Mouse (Mus musculus) heart, embryonic 15.5 days (tissue): Measurements from ENCODE around the gene Zmym6. TPM values are rescaled to one million over a fixed set of nuclear protein-coding genes. Genes with fewer than 3 reads are reported as not detected.
A peak's percentile ranks its signal among the peaks of the same experiment; 100 is the strongest.

Experiments
- ATAC-seq: fragments of 200-750 bp; cut with Nextera tagmentation; replicated peaks from 2 replicates; pipeline ENCODE4 v1.8.0; 2017; ENCODE audit warnings: low read depth, moderate TSS enrichment; ENCODE audit not compliant: insufficient number of reproducible peaks, insufficient read depth, low FRiP score
- H3K27ac ChIP-seq: fragments of 300-500 bp; sonication (generic); 2 replicates; pipeline ENCODE4 v1.5.1; 2015; ENCODE audit warnings: mild to moderate bottlenecking, inconsistent platforms
- H3K27me3 ChIP-seq: fragments of 300-500 bp; sonication (generic); 2 replicates; pipeline ENCODE4 v1.6.1; 2015; ENCODE audit warnings: inconsistent platforms
- H3K36me3 ChIP-seq: fragments of 300-500 bp; sonication (generic); 2 replicates; pipeline ENCODE4 v1.6.1; 2015; ENCODE audit warnings: mild to moderate bottlenecking, inconsistent platforms
- H3K4me1 ChIP-seq: fragments of 300-500 bp; sonication (generic); replicated peaks from 2 replicates; pipeline ENCODE4 v1.6.1; 2015; ENCODE audit warnings: inconsistent platforms
- H3K4me2 ChIP-seq: fragments of 300-500 bp; sonication (generic); 2 replicates; pipeline ENCODE4 v1.6.1; 2015; ENCODE audit warnings: inconsistent platforms, mild to moderate bottlenecking, moderate library complexity
- H3K4me3 ChIP-seq: fragments of 300-500 bp; sonication (generic); 2 replicates; pipeline ENCODE4 v1.5.1; 2015; ENCODE audit warnings: mild to moderate bottlenecking, inconsistent platforms
- H3K9ac ChIP-seq: fragments of 300-500 bp; sonication (generic); 2 replicates; pipeline ENCODE4 v1.6.1; 2015; ENCODE audit warnings: mild to moderate bottlenecking, inconsistent platforms
- H3K9me3 ChIP-seq: fragments of 300-500 bp; sonication (generic); replicated peaks from 2 replicates; pipeline ENCODE4 v1.6.1; 2016; ENCODE audit warnings: inconsistent platforms
- WGBS: fragments of 180-500 bp; shearing (Covaris S2); methylation state at CpG from one replicate; pipeline ENCODE4 v1.1.7; 2015; ENCODE audit warnings: mixed read lengths; 5-methylcytosine and 5-hydroxymethylcytosine counted together
- polyA plus RNA-seq: library from polyadenylated mRNA; unstranded; fragments of >200 nt; fragmentation: Nextera tagmentation; extraction: Ambion mirVana; gene quantifications from 2 replicates; pipeline ENCODE4 v1.2.1, GENCODE M21; 2015

Gene Zmym6
- polyA plus RNA-seq, 1 experiment from 2014 or later = 11.2 TPM

DNA sequence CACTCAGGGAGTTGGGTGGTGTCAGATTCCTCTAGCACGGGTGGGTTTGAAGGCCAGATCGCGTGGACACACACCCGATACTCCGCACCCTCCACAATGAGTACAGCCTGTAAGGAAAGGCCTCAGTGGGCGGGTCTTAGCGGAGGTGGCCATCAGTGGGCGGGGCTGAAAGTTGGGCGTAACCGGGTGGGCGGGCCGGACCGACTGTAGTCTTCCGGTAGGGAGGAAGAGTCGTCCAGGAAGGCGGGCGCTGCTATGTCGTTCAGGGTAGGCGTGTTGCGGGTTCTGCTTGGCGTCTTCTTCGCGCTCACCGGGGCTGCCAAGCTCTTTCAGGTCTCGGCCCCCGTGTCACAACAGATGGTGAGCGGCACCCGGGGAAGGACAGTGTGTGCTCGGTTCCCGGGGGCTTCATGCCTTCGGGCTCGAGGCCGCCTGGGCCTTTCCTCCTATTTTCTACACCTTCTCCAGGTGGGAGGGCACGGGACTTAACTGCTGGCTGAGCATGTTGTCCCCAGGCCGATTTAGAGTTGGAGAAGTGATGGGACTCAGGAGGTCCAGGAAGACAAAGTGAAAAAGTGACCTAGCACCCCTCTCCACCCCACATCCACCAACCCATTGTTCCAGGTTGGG is 48.8 kb downstream of the Zmym6 start:
- H3K4me1 ChIP-seq = peaks cover 8% of the 10 kb centered on the region; the same call in 1 of the 2 replicates
- H3K27ac ChIP-seq = 0 out of 2 replicates have a peak overlapping the region, but pooled peaks have one; percentile 13
- peak overlapping the region; percentile 70 for H3K4me3 ChIP-seq
- no peaks in the 10 kb centered on the region for H3K27me3 ChIP-seq
- peak overlapping the region; percentile 83 for H3K4me2 ChIP-seq
- H3K36me3 ChIP-seq = peaks cover 4% of the 10 kb centered on the region; the same call in 1 of the 2 replicates
- WGBS = 2% methylated on average over 35 of the region's 35 CpGs
- ATAC-seq = peak; percentile 97
- peak overlapping the region; percentile 76 for H3K9ac ChIP-seq
- no peaks in the 10 kb centered on the region for H3K9me3 ChIP-seq

GRCm38 (mm10) chr4:127134687-127135086 is 57.5 kb downstream of the Zmym6 start:
- Histone ChIP-seq H3K4me3 (no peak overlapping the region), H3K4me1 (no peaks in the 10 kb centered on the region), H3K27me3 (no peaks in the 10 kb centered on the region), H3K9me3 (no peaks in the 10 kb centered on the region), H3K4me2 (no peak overlapping the region), H3K27ac (no peak overlapping the region), H3K36me3 (no peaks in the 10 kb centered on the region), H3K9ac (no peak overlapping the region)
- no peak for ATAC-seq
- 43% methylated on average over 1 of the region's 1 CpGs for WGBS

DNA sequence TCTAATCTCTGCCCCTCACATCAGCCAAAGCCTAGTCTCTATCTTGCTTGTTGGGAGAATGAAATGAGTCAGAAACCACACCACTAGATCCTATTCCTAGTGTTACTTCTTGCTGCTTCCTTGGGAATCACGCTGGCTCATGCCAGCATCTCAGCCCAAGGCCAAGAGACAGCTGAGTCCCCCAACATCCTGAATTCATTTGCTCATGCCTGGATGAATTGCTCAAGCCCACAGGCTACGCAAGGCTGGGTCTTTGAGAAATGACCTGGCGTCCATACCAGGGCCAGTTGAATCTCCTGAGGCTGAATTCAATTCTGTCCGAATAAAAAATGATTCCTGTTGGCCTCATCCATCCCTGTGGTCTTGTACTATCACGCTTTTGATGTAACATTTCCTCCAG is 60.4 kb downstream of the Zmym6 start:
- Histone ChIP-seq H3K4me2 (no peak overlapping the region), H3K4me1 (no peaks in the 10 kb centered on the region), H3K36me3 (no peaks in the 10 kb centered on the region), H3K4me3 (no peak overlapping the region), H3K27ac (no peak overlapping the region), H3K9me3 (no peaks in the 10 kb centered on the region), H3K9ac (no peak overlapping the region), H3K27me3 (no peaks in the 10 kb centered on the region)
- WGBS = 72% methylated on average over 5 of the region's 5 CpGs
- no peak for ATAC-seq

GRCm38 (mm10) chr4:127138486-127138885 is 61.3 kb downstream of the Zmym6 start:
- no peaks in the 10 kb centered on the region for H3K27me3 ChIP-seq
- no peak for ATAC-seq
- no peaks in the 10 kb centered on the region for H3K9me3 ChIP-seq
- no peaks in the 10 kb centered on the region for H3K36me3 ChIP-seq
- H3K9ac ChIP-seq = no peak overlapping the region
- H3K4me2 ChIP-seq = no peak overlapping the region
- WGBS = 36% methylated on average over 6 of the region's 6 CpGs
- H3K27ac ChIP-seq = no peak overlapping the region
- no peaks in the 10 kb centered on the region for H3K4me1 ChIP-seq
- no peak overlapping the region for H3K4me3 ChIP-seq

- no peaks in the 10 kb centered on the region for H3K9me3 ChIP-seq
- no peak overlapping the region for H3K4me3 ChIP-seq
- no peak overlapping the region for H3K9ac ChIP-seq
- H3K27me3 ChIP-seq = peaks cover 7% of the 10 kb centered on the region; the same call in 1 of the 2 replicates
- no peak overlapping the region for H3K27ac ChIP-seq
- ATAC-seq = no peak
- H3K4me2 ChIP-seq = no peak overlapping the region
- H3K36me3 ChIP-seq = no peaks in the 10 kb centered on the region
- H3K4me1 ChIP-seq = no peaks in the 10 kb centered on the region
- 75% methylated on average over 13 of the region's 13 CpGs for WGBS
Observed at GRCm38 (mm10) chr4:127150031-127150430, 72.8 kb downstream of the Zmym6 start.

DNA sequence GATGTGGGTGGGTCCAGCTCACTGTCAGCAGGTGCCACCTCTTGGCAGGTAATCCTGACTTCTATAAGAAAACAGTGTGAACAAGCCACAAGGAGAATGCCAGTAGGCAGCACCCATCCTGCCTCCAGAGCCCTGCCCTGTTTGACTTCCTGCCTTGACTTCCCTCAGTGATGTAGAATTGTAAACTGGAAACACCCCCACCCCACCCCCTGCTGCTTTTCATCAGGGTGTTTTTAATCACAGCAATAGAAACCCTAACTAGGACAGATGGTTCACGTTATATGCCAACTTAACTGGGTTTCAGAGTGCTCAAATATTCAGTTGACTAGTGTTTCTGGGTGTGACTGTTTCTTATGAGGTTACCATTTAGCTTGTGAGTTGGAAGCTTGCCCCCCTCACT is 76.2 kb downstream of the Zmym6 start:
- Histone ChIP-seq H3K4me2 (no peak overlapping the region), H3K27me3 (peaks cover 7% of the 10 kb centered on the region; the same call in 1 of the 2 replicates), H3K4me1 (no peaks in the 10 kb centered on the region), H3K27ac (no peak overlapping the region), H3K36me3 (no peaks in the 10 kb centered on the region), H3K9me3 (no peaks in the 10 kb centered on the region), H3K4me3 (no peak overlapping the region), H3K9ac (no peak overlapping the region)
- ATAC-seq = no peak
- 54% methylated on average over 1 of the region's 1 CpGs for WGBS

DNA sequence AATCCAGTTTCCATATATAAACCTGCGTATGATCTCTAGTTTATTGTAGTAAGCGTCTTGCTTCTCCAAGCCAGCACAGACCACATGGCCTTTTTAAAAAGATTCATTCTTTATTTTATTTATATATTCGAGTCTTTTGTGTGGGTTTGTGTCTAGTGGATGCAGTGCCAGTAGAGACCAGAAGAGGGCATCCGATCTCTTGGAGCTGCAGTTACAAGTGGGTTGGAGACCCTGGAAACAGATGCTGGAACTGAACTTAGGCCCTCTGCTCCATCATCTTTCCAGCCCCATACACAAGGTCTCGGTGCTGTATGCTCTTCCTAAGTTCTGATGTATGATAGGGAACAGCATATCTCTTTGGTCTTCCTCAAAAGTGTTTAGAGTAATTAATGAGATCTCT is 78.6 kb downstream of the Zmym6 start:
- 56% methylated on average over 5 of the region's 5 CpGs for WGBS

DNA sequence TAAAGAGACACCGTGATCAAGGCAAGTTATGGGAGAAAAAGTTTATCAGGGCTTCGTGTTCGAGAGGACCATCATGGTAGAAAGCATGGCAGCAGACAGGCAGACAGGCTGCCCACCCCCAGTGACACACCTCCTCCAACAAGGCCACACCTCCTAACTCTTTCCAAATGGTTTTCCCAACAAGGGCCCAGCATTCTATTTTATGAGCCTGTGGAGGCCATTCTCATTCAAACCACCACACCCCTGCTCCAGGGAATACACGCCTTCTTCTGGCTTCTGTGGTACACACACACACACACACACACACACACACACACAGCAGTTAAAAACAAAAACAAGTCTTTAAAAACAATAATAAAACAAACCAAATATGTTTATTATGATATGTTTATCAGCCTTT is 80.6 kb downstream of the Zmym6 start:
- Histone ChIP-seq H3K27me3 (no peaks in the 10 kb centered on the region), H3K9me3 (no peaks in the 10 kb centered on the region), H3K9ac (no peak overlapping the region), H3K4me3 (no peak overlapping the region), H3K36me3 (no peaks in the 10 kb centered on the region), H3K4me1 (no peaks in the 10 kb centered on the region), H3K27ac (no peak overlapping the region), H3K4me2 (no peak overlapping the region)
- no peak for ATAC-seq
- WGBS = 80% methylated on average over 4 of the region's 4 CpGs

More for the DNA sequence above, 78.6 kb downstream of the Zmym6 start:
- Histone ChIP-seq H3K4me1 (no peaks in the 10 kb centered on the region), H3K9ac (no peak overlapping the region), H3K36me3 (no peaks in the 10 kb centered on the region), H3K9me3 (no peaks in the 10 kb centered on the region), H3K4me2 (no peak overlapping the region), H3K4me3 (no peak overlapping the region), H3K27ac (no peak overlapping the region), H3K27me3 (no peaks in the 10 kb centered on the region)
- no peak for ATAC-seq

GRCm38 (mm10) chr4:127163926-127164325 is 86.7 kb downstream of the Zmym6 start:
- Histone ChIP-seq H3K27me3 (peaks cover 39% of the 10 kb centered on the region), H3K9me3 (no peaks in the 10 kb centered on the region), H3K4me2 (no peak overlapping the region), H3K27ac (no peak overlapping the region), H3K4me3 (no peak overlapping the region), H3K36me3 (no peaks in the 10 kb centered on the region), H3K4me1 (peaks cover 11% of the 10 kb centered on the region), H3K9ac (no peak overlapping the region)
- WGBS = 53% methylated on average over 8 of the region's 8 CpGs
- ATAC-seq = no peak

DNA sequence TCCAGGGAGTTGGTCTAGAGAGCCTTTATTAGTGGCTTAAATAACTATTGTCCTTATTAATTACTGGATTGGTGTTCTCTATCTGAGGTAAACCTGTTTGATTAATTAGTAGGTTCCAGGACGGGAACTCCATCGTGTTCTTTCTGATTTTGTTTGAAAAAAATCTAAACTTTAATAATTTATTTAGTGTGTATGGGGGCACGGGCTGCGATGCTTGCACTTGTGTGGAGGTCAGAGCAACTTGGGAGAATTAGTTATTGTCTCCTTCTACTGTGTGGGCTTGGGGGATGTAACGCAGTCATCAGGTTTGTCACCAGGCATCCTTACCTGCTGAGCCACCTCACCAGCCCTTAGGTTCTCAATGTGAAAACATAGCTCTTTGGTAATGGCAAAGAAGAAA is 89.9 kb downstream of the Zmym6 start:
- peaks cover 18% of the 10 kb centered on the region for H3K4me1 ChIP-seq
- peaks cover 67% of the 10 kb centered on the region for H3K27me3 ChIP-seq
- H3K9me3 ChIP-seq = no peaks in the 10 kb centered on the region
- no peak overlapping the region for H3K9ac ChIP-seq
- H3K4me2 ChIP-seq = no peak overlapping the region
- ATAC-seq = no peak
- 73% methylated on average over 5 of the region's 5 CpGs for WGBS
- H3K27ac ChIP-seq = no peak overlapping the region
- no peaks in the 10 kb centered on the region for H3K36me3 ChIP-seq
- H3K4me3 ChIP-seq = no peak overlapping the region

- no peaks in the 10 kb centered on the region for H3K9me3 ChIP-seq
- ATAC-seq = no peak
- H3K27me3 ChIP-seq = peaks cover 74% of the 10 kb centered on the region
- peaks cover 18% of the 10 kb centered on the region for H3K4me1 ChIP-seq
- no peak overlapping the region for H3K27ac ChIP-seq
- H3K36me3 ChIP-seq = no peaks in the 10 kb centered on the region
- 15% methylated on average over 8 of the region's 8 CpGs for WGBS
- peak overlapping the region; percentile 100 for H3K4me2 ChIP-seq
- no peak overlapping the region for H3K9ac ChIP-seq
- H3K4me3 ChIP-seq = peak overlapping the region; percentile 76
Observed at GRCm38 (mm10) chr4:127167731-127168130, 90.5 kb downstream of the Zmym6 start.

DNA sequence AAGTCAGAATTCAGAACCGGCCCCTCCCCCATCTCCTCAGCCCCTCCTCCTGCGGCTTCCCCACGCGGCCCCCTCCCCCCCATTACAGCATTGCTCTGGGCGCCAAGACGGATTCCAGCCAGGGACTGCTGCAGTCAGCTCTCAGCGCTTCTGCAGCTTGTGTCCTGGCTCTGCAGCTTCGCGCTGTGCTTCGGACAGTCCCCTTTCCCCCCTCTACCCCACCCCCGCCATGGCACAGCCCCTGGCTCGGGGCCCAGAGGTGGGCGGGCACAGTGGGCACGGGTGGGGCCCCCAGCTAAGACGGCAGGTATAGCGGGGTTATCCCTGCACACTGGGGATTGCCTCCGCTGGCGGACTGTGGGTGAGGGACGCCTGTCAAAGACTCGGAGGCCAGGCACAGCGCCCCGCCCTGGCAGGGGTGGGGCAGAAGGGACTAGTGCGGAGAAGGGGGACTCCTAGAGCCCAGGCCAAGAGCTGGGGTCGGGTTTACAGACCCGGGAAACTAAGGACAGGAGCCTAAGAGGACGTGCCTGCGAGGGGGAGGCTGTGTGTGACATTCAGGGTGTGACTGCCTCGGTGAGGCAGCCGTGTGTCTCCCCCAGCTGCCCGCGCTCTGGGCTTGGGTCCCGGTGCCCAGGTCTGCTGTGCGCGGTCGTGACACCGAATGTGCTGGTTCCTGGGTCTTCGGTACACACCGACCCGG is 91.2 kb downstream of the Zmym6 start:
- peak; percentile 64 for ATAC-seq
- Histone ChIP-seq H3K27me3 (peaks cover 79% of the 10 kb centered on the region), H3K9ac (peak overlapping the region; percentile 58), H3K4me2 (peak overlapping the region; percentile 100), H3K36me3 (no peaks in the 10 kb centered on the region), H3K4me1 (peaks cover 18% of the 10 kb centered on the region), H3K9me3 (no peaks in the 10 kb centered on the region), H3K4me3 (peak overlapping the region; percentile 76), H3K27ac (no peak overlapping the region)
- WGBS = under 1% methylated on average over 39 of the region's 39 CpGs
